ENCODE assay signal across 11 mouse cellular contexts in the genomic region with DNA sequence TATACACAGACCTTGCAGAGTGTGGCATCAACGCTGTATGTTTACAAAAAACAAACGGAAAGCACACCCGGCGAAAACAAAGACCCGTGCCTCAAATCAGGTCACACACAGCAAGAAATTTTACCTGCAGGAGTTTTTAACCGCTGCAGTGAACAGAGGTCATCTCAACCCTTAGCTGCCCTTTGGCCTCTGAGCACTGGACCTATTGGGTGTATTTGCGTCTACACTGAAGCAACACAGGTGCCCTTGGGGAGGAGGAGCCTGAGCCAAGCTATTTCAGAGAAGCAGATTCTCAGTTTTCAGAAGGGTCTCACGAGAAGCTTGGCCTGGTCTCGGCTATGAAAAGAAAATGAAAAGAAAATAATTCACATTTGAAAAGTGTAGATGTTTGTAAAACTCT.
DNase-seq lines count a peak whose midpoint lies in the region; ATAC-seq and TF ChIP-seq lines count a peak whose summit lies in the region.
"Had no signal": no experiment of that assay in that cellular context is flagged by ENCODE, and none has a peak within 500 bp of the region (broad histone marks: within the 10 kb centered on the region; RNA-seq: fewer than 3 reads in every experiment).

No protein-coding gene starts in this region.

- peak overlapping the region; percentile 60 for H3K4me3 ChIP-seq in heart, embryonic 13.5 days
- peak overlapping the region; percentile 40 for H3K4me3 ChIP-seq in hindbrain, embryonic 12.5 days
- H3K4me3 ChIP-seq in liver, postnatal 0 days (ENCODE audit: low read depth, low read length), result 0 out of 2 replicates have a peak overlapping the region, but pooled peaks have one; percentile 30
- no peak overlapping the region for H3K4me3 ChIP-seq in cerebellum, adult 2 months (replicated peaks; ENCODE audit: insufficient read depth, low read depth, low read length)

- peak overlapping the region; percentile 79 for H3K4me2 ChIP-seq in heart, embryonic 13.5 days
- H3K4me2 ChIP-seq in hindbrain, embryonic 12.5 days (replicated peaks), result peak overlapping the region; percentile 69
- peak overlapping the region; percentile 71 for H3K4me2 ChIP-seq in liver, postnatal 0 days (ENCODE audit: low read depth, low read length)

- no peak for ATAC-seq in heart, embryonic 13.5 days (ENCODE audit: extremely low read depth, insufficient number of reproducible peaks, low FRiP score, low TSS enrichment)
- ATAC-seq in hindbrain, embryonic 12.5 days (ENCODE audit: low FRiP score), result no peak
- no peak for ATAC-seq in liver, postnatal 0 days
- no peak for ATAC-seq in erythroblast, adult 5-6 weeks (replicated peaks; ENCODE audit: low FRiP score, poor library complexity, severe bottlenecking)
- ATAC-seq: activated CD4-positive, CD25-positive, alpha-beta regulatory T cell, adult 4 months had no signal

- DNase-seq in heart, postnatal 4 days, result no peak
- peak; percentile 45 for DNase-seq in embryo, embryonic 10.5 days (ENCODE audit: low spot score)
- no peak for DNase-seq in liver, postnatal 0 days
- DNase-seq in cerebellum, adult 2 months, result no peak
- DNase-seq in urinary bladder, postnatal 4 days (ENCODE audit: low spot score in 2 of 2), result no peak
- DNase-seq: kidney, adult 11 months; spleen, adult 18-20 months had no signal

- H3K4me1 ChIP-seq in heart, embryonic 13.5 days, result peaks cover 18% of the 10 kb centered on the region
- peaks cover 30% of the 10 kb centered on the region for H3K4me1 ChIP-seq in hindbrain, embryonic 12.5 days
- H3K4me1 ChIP-seq in liver, postnatal 0 days (ENCODE audit: insufficient read depth), result no peaks in the 10 kb centered on the region
- H3K4me1 ChIP-seq in cerebellum, adult 2 months (ENCODE audit: control insufficient read depth, insufficient read depth, low read length), result 0 out of 2 replicates have a peak, but pooled peaks cover 2% of the 10 kb centered on the region

- H3K36me3 ChIP-seq in heart, embryonic 13.5 days, result no peaks in the 10 kb centered on the region
- no peaks in the 10 kb centered on the region for H3K36me3 ChIP-seq in hindbrain, embryonic 12.5 days
- no peaks in the 10 kb centered on the region for H3K36me3 ChIP-seq in liver, postnatal 0 days (replicated peaks; ENCODE audit: insufficient read depth, low read length)

- 0 out of 2 replicates have a peak overlapping the region, but pooled peaks have one; percentile 24 for H3K9ac ChIP-seq in heart, embryonic 13.5 days
- H3K9ac ChIP-seq in hindbrain, embryonic 12.5 days, result no peak overlapping the region
- H3K9ac ChIP-seq in liver, postnatal 0 days (replicated peaks), result no peak overlapping the region

- TF ChIP-seq POLR2A in cerebellum, adult 2 months (IDR thresholded peaks at IDR 0.05; ENCODE audit: borderline replicate concordance, insufficient read depth, low read length), result no peak

- no peak for TF ChIP-seq EP300 in liver, postnatal 0 days (IDR thresholded peaks at IDR 0.05; ENCODE audit: low read depth)

- TF ChIP-seq CTCF in liver, postnatal 0 days (IDR thresholded peaks at IDR 0.05; ENCODE audit: low read depth), result no peak
- no peak for TF ChIP-seq CTCF in cerebellum, adult 2 months (IDR thresholded peaks at IDR 0.05; ENCODE audit: borderline replicate concordance, insufficient read depth, low read depth, low read length)

- H3K27me3 ChIP-seq in heart, embryonic 13.5 days (replicated peaks), result peaks cover 20% of the 10 kb centered on the region
- H3K27me3 ChIP-seq in hindbrain, embryonic 12.5 days, result no peaks in the 10 kb centered on the region
- 0 out of 2 replicates have a peak, but pooled peaks cover 3% of the 10 kb centered on the region for H3K27me3 ChIP-seq in liver, postnatal 0 days (ENCODE audit: insufficient read depth, low read length)
- H3K27me3 ChIP-seq in cerebellum, adult 2 months (ENCODE audit: control insufficient read depth, insufficient read depth, low read length), result no peaks in the 10 kb centered on the region; the same call in 1 of the 2 replicates

- H3K27ac ChIP-seq in heart, embryonic 13.5 days (replicated peaks), result no peak overlapping the region
- H3K27ac ChIP-seq in hindbrain, embryonic 12.5 days, result peak overlapping the region; percentile 93
- no peak overlapping the region for H3K27ac ChIP-seq in liver, postnatal 0 days (ENCODE audit: low read depth)
- H3K27ac ChIP-seq in cerebellum, adult 2 months (ENCODE audit: insufficient read depth, low read length), result no peak overlapping the region; the same call in 1 of the 2 replicates

- no peaks in the 10 kb centered on the region for H3K9me3 ChIP-seq in heart, embryonic 13.5 days
- H3K9me3 ChIP-seq in hindbrain, embryonic 12.5 days (replicated peaks), result no peaks in the 10 kb centered on the region
- no peaks in the 10 kb centered on the region for H3K9me3 ChIP-seq in liver, postnatal 0 days (ENCODE audit: low read length)

- 17% methylated on average over 9 of the region's 9 CpGs for WGBS in heart, embryonic 13.5 days
- WGBS in hindbrain, embryonic 12.5 days, result 4% methylated on average over 9 of the region's 9 CpGs
- 10% methylated on average over 9 of the region's 9 CpGs for WGBS in liver, postnatal 0 days (ENCODE audit: insufficient replicate concordance)
- WGBS in cerebellum, adult 2 months, result 23% methylated on average over 9 of the region's 9 CpGs
